Mouse (Mus musculus) c-Kit-positive CD71-negative TER-119-negative erythroid progenitor cells, embryonic 14.5 days (primary cell): ENCODE measurements around the gene Cela3b.

Experiments used
- DNase-seq: peaks from one replicate; pipeline ENCODE4 v3.0.0-alpha.2; 2013; ENCODE audit warnings: low read depth

Cela3b gene

DNA sequence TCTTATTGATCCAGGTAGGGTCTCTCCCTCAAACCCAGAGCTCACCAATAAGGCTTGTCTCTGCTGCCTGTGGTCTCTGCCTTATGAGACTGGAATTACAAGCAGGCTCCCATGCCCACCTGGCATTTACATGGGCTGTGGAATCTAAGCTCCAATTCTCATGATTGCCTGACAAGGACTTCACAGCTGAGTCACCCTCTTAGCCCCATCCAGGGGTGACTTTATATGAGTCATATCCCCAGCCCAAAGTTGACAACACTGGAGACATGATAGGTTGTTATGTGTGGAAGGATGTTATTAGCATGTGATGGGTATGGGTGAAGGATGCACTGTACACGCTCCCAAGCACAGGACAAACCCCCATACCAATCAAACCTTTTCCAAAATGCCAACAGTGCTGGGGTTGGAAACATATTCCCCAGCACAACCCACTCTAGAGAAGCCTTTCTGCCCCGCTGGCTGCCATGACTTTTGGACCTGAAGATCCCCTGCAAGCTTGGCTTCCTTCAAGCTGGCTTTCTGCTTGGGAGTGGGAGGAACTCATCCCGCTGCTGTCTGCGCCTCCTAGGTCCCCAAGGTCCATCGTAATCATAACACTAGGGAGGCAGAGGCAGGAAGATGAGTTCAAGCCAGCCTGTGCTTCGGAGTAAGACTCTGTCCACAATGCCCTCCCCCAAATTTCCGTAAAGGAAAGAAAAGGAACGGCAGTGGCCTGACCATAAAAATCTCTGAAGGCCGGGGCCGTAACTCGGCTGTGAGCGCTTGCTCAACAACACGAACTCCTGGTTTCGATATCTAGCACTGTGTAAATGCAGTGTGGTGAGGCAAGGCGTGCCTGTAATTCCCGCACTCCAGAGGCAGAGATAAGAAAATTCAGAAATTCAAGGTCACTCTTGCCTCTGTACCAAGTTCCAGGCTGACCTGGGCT is 58.5 kb downstream of the Cela3b start:
- DNase-seq, result no peak
